Mouse (Mus musculus) embryonic facial prominence, embryonic 11.5 days (tissue): ENCODE results near the gene Marcks. TPM values are rescaled to one million over a fixed set of nuclear protein-coding genes. Genes with fewer than 3 reads are reported as not detected.

Experiments
- ATAC-seq: fragments of 200-750 bp; cut with Nextera tagmentation; replicated peaks from 2 replicates; pipeline ENCODE4 v1.8.0; 2017; ENCODE audit warnings: low read depth; ENCODE audit not compliant: insufficient number of reproducible peaks, low FRiP score, low TSS enrichment
- DNase-seq: peaks from one replicate; pipeline ENCODE4 v3.0.0-alpha.2; 2015; ENCODE audit warnings: low spot score
- H3K27ac ChIP-seq: fragments of 300-500 bp; sonication (generic); replicated peaks from 2 replicates; pipeline ENCODE4 v1.5.1; 2014; ENCODE audit warnings: mild to moderate bottlenecking, low read depth, low read length, control low read depth
- H3K27me3 ChIP-seq: fragments of 300-500 bp; sonication (generic); 2 replicates; pipeline ENCODE4 v1.6.1; 2014; ENCODE audit warnings: mild to moderate bottlenecking, low read length, moderate library complexity, mixed read lengths; ENCODE audit not compliant: control insufficient read depth, insufficient read depth
- H3K36me3 ChIP-seq: fragments of 300-500 bp; sonication (generic); replicated peaks from 2 replicates; pipeline ENCODE4 v1.6.1; 2014; ENCODE audit warnings: low read depth, mild to moderate bottlenecking, low read length, moderate library complexity, mixed read lengths; ENCODE audit not compliant: control insufficient read depth, insufficient read depth
- H3K4me1 ChIP-seq: fragments of 300-500 bp; sonication (generic); 2 replicates; pipeline ENCODE4 v1.6.1; 2014; ENCODE audit warnings: low read length, mixed read lengths; ENCODE audit not compliant: control insufficient read depth, insufficient read depth
- H3K4me2 ChIP-seq: fragments of 300-500 bp; sonication (generic); 2 replicates; pipeline ENCODE4 v1.6.1; 2014; ENCODE audit warnings: low read depth, mild to moderate bottlenecking, control low read depth, low read length, moderate library complexity
- H3K4me3 ChIP-seq: fragments of 300-500 bp; sonication (generic); 2 replicates; pipeline ENCODE4 v1.5.1; 2014; ENCODE audit warnings: low read depth, low read length, control low read depth
- H3K9ac ChIP-seq: fragments of 300-500 bp; sonication (generic); replicated peaks from 2 replicates; pipeline ENCODE4 v1.6.1; 2014; ENCODE audit warnings: mild to moderate bottlenecking, control low read depth, low read length
- H3K9me3 ChIP-seq: fragments of 300-500 bp; sonication (generic); replicated peaks from 2 replicates; pipeline ENCODE4 v1.6.1; 2016; ENCODE audit warnings: mild to moderate bottlenecking, low read length, inconsistent platforms, mixed read lengths; ENCODE audit not compliant: control insufficient read depth
- WGBS: fragments of 180-500 bp; shearing (Covaris S2); extraction: QIAGEN DNeasy Blood & Tissue Kit; methylation state at CpG from one replicate; pipeline ENCODE4 v1.1.7; 2014; 5-methylcytosine and 5-hydroxymethylcytosine counted together
- polyA plus RNA-seq: library from polyadenylated mRNA; unstranded; fragments of >200 nt; fragmentation: Nextera tagmentation; extraction: Ambion mirVana; gene quantifications from 2 replicates; pipeline ENCODE4 v1.2.1, GENCODE M21; 2014

Gene Marcks
- polyA plus RNA-seq, 1 experiment from 2014 or later, result 341 TPM

DNA sequence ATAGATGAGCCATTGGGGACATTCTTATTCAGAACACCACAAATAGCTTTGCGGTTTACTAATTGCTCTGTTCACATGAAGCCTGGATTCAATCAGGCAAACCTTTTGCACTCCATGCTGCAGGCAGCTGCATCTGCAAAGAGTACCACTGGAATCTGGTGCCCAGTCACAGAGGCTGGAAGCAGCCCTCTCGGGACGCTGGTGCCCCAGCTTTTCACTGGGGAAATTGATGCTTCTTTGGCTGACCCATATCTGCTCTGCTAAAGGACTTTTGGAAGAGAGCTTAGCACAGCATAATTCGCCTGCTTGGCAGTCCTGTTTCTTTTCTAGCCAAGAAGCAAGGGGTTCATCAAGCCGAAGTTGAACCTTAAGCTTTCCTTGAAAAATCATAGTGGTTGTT, 18.4 kb upstream of the Marcks start:
- Histone ChIP-seq H3K4me1 (no peaks in the 10 kb centered on the region), H3K4me2 (no peak overlapping the region), H3K27me3 (no peaks in the 10 kb centered on the region), H3K27ac (no peak overlapping the region), H3K36me3 (no peaks in the 10 kb centered on the region), H3K9me3 (no peaks in the 10 kb centered on the region), H3K4me3 (no peak overlapping the region), H3K9ac (no peak overlapping the region)
- DNase-seq, result no peak
- no peak for ATAC-seq
- 84% methylated on average over 5 of the region's 5 CpGs for WGBS

DNA sequence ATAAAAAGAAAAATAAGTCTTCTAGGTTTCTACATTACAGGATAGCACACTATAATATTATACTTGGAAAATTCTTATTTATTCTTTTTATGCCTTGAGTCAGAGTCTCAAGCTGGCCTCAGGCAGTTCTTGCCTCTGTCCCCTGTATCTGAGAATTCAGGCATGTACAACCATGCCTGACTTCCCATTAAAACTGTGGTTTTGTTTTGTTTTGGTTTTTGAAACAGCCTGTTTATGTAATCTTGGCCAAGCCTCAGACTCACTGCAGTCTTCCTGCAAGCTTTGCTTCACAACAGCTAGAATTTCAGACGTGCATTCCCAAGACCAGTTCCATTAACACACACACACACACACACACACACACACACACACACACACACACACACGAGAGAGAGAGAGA, 16.4 kb upstream of the Marcks start:
- Histone ChIP-seq H3K4me1 (no peaks in the 10 kb centered on the region), H3K27ac (no peak overlapping the region), H3K4me3 (no peak overlapping the region), H3K9ac (no peak overlapping the region), H3K9me3 (no peaks in the 10 kb centered on the region), H3K27me3 (no peaks in the 10 kb centered on the region), H3K4me2 (no peak overlapping the region), H3K36me3 (no peaks in the 10 kb centered on the region)
- 59% methylated on average over 2 of the region's 2 CpGs for WGBS
- DNase-seq (no peak), ATAC-seq (no peak)

DNA sequence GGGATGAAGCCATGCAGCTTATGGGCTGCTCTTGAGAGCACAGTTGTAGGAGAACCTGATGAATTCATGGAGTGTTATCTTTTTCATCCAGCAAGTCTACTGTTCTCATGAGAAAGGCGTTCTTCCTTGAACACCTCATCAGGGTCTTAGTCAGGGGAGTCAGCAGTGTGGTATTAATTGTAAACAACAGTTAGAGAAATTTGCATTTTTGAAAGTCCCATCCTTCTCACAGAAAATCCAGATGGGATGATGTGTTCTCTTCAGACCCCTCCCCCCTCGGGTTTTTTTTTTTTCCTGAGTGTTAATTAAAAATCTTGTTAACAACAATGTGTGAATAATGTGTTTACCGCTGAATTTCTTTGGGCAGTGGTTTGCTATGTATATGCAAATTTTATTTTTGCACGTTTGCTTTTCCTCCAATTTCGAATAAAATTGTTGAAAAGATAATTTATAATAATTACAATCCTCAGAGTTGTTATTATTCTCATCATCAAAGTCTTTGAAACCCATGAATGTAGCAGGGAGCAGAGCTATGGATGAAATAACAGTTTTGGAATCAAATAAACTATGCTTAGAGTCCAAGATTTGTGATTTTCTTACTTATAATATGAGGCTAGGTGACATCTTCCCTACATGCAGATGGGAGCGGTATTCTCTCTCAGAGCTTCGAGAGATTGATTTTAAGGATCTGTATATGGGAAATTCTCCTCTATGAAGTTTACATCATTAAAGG, 13.0 kb upstream of the Marcks start:
- Histone ChIP-seq H3K4me3 (no peak overlapping the region), H3K4me2 (no peak overlapping the region), H3K36me3 (no peaks in the 10 kb centered on the region), H3K27ac (no peak overlapping the region), H3K9ac (no peak overlapping the region), H3K27me3 (no peaks in the 10 kb centered on the region), H3K9me3 (no peaks in the 10 kb centered on the region), H3K4me1 (no peaks in the 10 kb centered on the region)
- DNase-seq (no peak), ATAC-seq (no peak)
- WGBS, result 88% methylated on average over 7 of the region's 7 CpGs

DNA sequence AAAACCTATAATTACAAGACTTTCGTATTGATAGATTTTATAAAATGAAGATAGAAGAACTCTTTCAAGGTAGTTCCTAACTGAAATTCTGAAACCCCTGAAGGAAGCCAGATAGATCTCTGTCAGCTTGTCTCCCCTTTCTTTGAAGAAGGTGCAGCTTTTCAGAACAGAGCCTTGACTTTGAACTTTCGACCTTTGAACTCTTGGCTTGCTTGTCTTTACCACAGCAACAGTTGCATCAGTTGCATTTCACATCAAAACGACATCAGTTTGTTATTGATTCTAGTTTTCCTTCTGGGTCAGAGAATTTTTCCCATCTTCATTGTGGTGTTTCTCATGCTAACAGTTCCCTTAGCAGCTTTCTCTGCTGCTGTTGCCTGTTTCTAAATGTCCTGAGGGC, 9.3 kb upstream of the Marcks start:
- WGBS, result 57% methylated on average over 3 of the region's 3 CpGs
- Histone ChIP-seq H3K4me1 (no peaks in the 10 kb centered on the region), H3K27ac (no peak overlapping the region), H3K4me3 (no peak overlapping the region), H3K9ac (no peak overlapping the region), H3K9me3 (no peaks in the 10 kb centered on the region), H3K27me3 (no peaks in the 10 kb centered on the region), H3K4me2 (no peak overlapping the region), H3K36me3 (no peaks in the 10 kb centered on the region)
- no peak for ATAC-seq
- DNase-seq, result no peak

DNA sequence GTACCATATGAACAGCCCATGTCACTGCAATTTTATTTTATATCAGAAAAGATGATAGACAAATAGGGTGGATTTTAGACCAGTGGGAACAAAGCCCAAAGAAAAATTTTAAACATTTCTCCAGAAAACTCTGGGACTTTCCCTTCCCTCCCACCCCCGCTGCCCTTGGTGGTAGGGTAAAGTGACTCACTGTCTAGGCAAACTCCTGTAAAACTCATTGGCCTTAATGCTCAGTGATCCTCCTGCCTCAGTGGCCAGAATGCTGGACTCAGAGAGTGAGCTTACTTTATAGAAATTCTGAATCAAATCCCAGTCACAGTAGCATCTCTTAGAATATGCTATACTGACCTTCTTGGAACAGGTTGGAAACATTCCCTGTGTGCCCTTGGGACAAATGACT, 6.7 kb upstream of the Marcks start:
- Histone ChIP-seq H3K4me2 (no peak overlapping the region), H3K27ac (no peak overlapping the region), H3K36me3 (no peaks in the 10 kb centered on the region), H3K27me3 (no peaks in the 10 kb centered on the region), H3K9ac (no peak overlapping the region), H3K9me3 (no peaks in the 10 kb centered on the region), H3K4me3 (no peak overlapping the region), H3K4me1 (no peaks in the 10 kb centered on the region)
- 95% methylated on average over 1 of the region's 1 CpGs for WGBS
- DNase-seq, result no peak
- ATAC-seq, result no peak

DNA sequence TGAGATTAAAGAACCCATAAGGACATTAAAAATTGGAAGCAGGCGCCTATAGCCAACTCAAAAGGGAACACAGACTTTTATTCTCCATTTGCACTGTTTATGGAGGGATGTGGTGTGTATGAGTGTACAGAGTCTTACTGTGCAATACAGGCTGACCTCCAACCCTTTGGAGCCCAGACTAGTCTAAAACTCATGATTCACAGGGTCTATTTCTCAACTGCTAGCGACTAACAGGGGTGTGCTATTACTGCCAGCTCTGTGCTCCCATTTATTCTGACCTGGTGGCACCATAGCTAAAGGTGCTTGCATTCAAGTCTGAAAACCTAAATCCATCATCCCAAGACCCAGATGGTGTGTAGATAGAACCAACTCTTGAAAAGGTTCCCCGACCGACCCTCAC, 2.9 kb upstream of the Marcks start:
- H3K4me3 ChIP-seq, result peak overlapping the region; percentile 99
- no peaks in the 10 kb centered on the region for H3K27me3 ChIP-seq
- no peaks in the 10 kb centered on the region for H3K9me3 ChIP-seq
- no peak for DNase-seq
- H3K4me1 ChIP-seq, result no peaks in the 10 kb centered on the region
- H3K9ac ChIP-seq, result no peak overlapping the region
- no peak for ATAC-seq
- WGBS, result 66% methylated on average over 4 of the region's 4 CpGs
- peak overlapping the region; percentile 19 for H3K4me2 ChIP-seq
- no peak overlapping the region for H3K27ac ChIP-seq
- H3K36me3 ChIP-seq, result peaks cover under 1% of the 10 kb centered on the region

DNA sequence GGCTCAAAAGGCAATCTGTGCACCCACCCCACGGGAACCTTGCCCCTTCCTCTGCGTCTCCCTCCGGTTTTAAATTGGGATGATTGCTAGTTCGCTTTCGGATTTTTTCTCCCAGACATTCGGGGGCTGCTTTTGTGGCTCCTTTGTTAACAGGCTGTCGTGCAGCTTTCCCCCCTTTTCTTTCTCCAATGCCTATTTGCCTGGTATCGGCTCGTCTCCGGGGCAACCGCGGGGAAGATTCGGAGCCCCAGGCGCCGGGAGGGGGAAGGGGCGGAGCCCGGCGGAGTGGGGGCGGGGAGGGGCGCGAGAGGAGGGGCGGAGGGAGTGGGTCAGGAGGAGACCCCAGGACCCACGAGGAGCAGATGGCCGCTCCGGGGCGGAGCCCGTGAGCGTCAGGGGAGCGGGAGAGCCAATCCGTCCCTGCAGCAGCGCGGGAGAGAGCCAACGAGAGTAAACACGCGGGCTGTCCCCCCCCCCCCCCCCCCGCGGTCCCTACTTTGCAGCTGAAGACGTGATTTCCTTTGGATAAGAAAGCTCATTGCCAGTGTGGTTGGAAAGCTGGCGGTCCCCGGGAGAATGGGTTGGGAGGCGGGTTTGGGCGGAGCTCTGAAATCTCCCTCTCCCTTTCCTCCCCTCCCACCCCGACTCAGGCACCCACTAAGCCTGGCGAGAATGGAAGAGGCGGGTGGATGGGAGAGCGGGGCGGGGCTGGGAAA, 2.2 kb upstream of the Marcks start:
- Histone ChIP-seq H3K4me3 (peak overlapping the region; percentile 99), H3K4me2 (peak overlapping the region; percentile 75), H3K27ac (peak overlapping the region; percentile 99), H3K4me1 (no peaks in the 10 kb centered on the region), H3K9ac (peak overlapping the region; percentile 99), H3K9me3 (no peaks in the 10 kb centered on the region), H3K36me3 (peaks cover 8% of the 10 kb centered on the region), H3K27me3 (no peaks in the 10 kb centered on the region)
- DNase-seq, result peak; percentile 97
- ATAC-seq, result peak; percentile 95
- WGBS, result 1% methylated on average over 41 of the region's 47 CpGs

DNA sequence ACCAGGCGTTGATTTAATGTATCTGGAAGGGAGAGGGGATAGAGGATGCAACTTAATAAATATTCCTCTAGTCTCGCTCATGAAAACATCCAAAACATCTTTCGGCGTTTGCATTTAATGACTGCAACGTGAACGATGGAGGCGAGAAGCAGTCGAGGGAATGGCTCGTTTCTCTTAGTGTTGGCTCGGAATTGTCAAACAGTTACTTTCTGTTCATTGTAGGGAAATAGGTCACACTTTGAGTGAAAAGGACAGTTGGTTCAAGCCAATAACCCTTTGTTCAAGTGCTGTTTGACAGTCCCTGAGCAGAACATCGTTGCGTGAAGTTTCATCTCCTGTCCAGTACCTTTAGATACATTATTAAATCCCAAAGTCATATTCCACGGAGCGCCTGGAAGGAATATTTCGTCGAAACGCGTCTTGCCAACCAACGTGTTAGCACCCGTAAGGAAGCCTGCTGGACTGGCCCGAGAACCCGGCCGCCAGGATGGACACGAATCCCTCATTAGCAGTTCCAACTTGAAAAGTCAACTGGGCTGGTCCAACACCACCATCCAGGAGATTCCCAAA, 1.5 kb upstream of the Marcks start:
- Histone ChIP-seq H3K4me3 (peak overlapping the region; percentile 99), H3K9ac (peak overlapping the region; percentile 99), H3K27me3 (no peaks in the 10 kb centered on the region), H3K36me3 (peaks cover 8% of the 10 kb centered on the region), H3K9me3 (no peaks in the 10 kb centered on the region), H3K4me1 (no peaks in the 10 kb centered on the region), H3K27ac (peak overlapping the region; percentile 99), H3K4me2 (peak overlapping the region; percentile 75)
- ATAC-seq, result peak; percentile 5; the same call in 1 of the 2 replicates
- WGBS, result under 1% methylated on average over 24 of the region's 24 CpGs
- DNase-seq, result no peak
